Mouse (Mus musculus) heart, embryonic 12.5 days (tissue): Measurements from ENCODE around the gene Zfp541. TPM values are rescaled to one million over a fixed set of nuclear protein-coding genes. Genes with fewer than 3 reads are reported as not detected.

Experiments used
- ATAC-seq: fragments of 200-750 bp; cut with Nextera tagmentation; 2 replicates; pipeline ENCODE4 v1.8.0; 2017; ENCODE audit warnings: moderate TSS enrichment, moderate library complexity; ENCODE audit not compliant: insufficient number of reproducible peaks, low FRiP score
- H3K27ac ChIP-seq: fragments of 300-500 bp; sonication (generic); 2 replicates; pipeline ENCODE4 v1.5.1; 2016; ENCODE audit warnings: mild to moderate bottlenecking, moderate library complexity; ENCODE audit not compliant: poor library complexity, severe bottlenecking
- H3K27me3 ChIP-seq: fragments of 300-500 bp; sonication (generic); replicated peaks from 2 replicates; pipeline ENCODE4 v1.6.1; 2016; ENCODE audit warnings: mild to moderate bottlenecking, moderate library complexity
- H3K36me3 ChIP-seq: fragments of 300-500 bp; sonication (generic); 2 replicates; pipeline ENCODE4 v1.6.1; 2016; ENCODE audit warnings: mild to moderate bottlenecking, moderate library complexity
- H3K4me1 ChIP-seq: fragments of 300-500 bp; sonication (generic); replicated peaks from 2 replicates; pipeline ENCODE4 v1.6.1; 2016; ENCODE audit warnings: mild to moderate bottlenecking
- H3K4me2 ChIP-seq: fragments of 300-500 bp; sonication (generic); 2 replicates; pipeline ENCODE4 v1.6.1; 2016; ENCODE audit warnings: mild to moderate bottlenecking, moderate library complexity
- H3K4me3 ChIP-seq: fragments of 300-500 bp; sonication (generic); 2 replicates; pipeline ENCODE4 v1.5.1; 2016; ENCODE audit warnings: mild to moderate bottlenecking
- H3K9ac ChIP-seq: fragments of 300-500 bp; sonication (generic); 2 replicates; pipeline ENCODE4 v1.6.1; 2016; ENCODE audit warnings: mild to moderate bottlenecking, moderate library complexity
- H3K9me3 ChIP-seq: fragments of 300-500 bp; sonication (generic); replicated peaks from 2 replicates; pipeline ENCODE4 v1.6.1; 2016; ENCODE audit warnings: mild to moderate bottlenecking, moderate library complexity
- WGBS: fragments of 180-500 bp; shearing (Covaris S2); methylation state at CpG from one replicate; pipeline ENCODE4 v1.1.7; 2016; 5-methylcytosine and 5-hydroxymethylcytosine counted together
- polyA plus RNA-seq: library from polyadenylated mRNA; unstranded; fragments of >200 nt; fragmentation: Nextera tagmentation; extraction: Ambion mirVana; gene quantifications from 2 replicates; pipeline ENCODE4 v1.2.1, GENCODE M21; 2016

Gene Zfp541
- polyA plus RNA-seq, 1 experiment from 2014 or later: 0.05 TPM

GRCm38 (mm10) chr7:16054966-16055365 is 6.6 kb upstream of the Zfp541 start:
- Histone ChIP-seq H3K27ac (no peak overlapping the region), H3K4me3 (no peak overlapping the region), H3K9ac (no peak overlapping the region), H3K9me3 (no peaks in the 10 kb centered on the region), H3K36me3 (no peaks in the 10 kb centered on the region), H3K4me1 (peaks cover 11% of the 10 kb centered on the region), H3K27me3 (peaks cover 15% of the 10 kb centered on the region), H3K4me2 (no peak overlapping the region)
- WGBS: 60% methylated on average over 4 of the region's 4 CpGs
- no peak for ATAC-seq

- no peak for ATAC-seq
- H3K9me3 ChIP-seq: no peaks in the 10 kb centered on the region
- no peak overlapping the region for H3K27ac ChIP-seq
- H3K4me1 ChIP-seq: peaks cover 7% of the 10 kb centered on the region
- no peak overlapping the region for H3K9ac ChIP-seq
- no peaks in the 10 kb centered on the region for H3K36me3 ChIP-seq
- H3K4me3 ChIP-seq: no peak overlapping the region
- WGBS: 86% methylated on average over 6 of the region's 6 CpGs
- H3K4me2 ChIP-seq: no peak overlapping the region
- H3K27me3 ChIP-seq: peaks cover 20% of the 10 kb centered on the region
Observed at GRCm38 (mm10) chr7:16055665-16056064, 5.9 kb upstream of the Zfp541 start.

GRCm38 (mm10) chr7:16056459-16057135 is 5.0 kb upstream of the Zfp541 start:
- Histone ChIP-seq H3K9me3 (peaks cover 6% of the 10 kb centered on the region; the same call in 1 of the 2 replicates), H3K27ac (no peak overlapping the region), H3K4me1 (peaks cover 9% of the 10 kb centered on the region), H3K4me2 (no peak overlapping the region), H3K27me3 (peaks cover 29% of the 10 kb centered on the region), H3K4me3 (no peak overlapping the region), H3K9ac (no peak overlapping the region), H3K36me3 (no peaks in the 10 kb centered on the region)
- no peak for ATAC-seq
- WGBS: 29% methylated on average over 5 of the region's 5 CpGs

- 49% methylated on average over 2 of the region's 2 CpGs for WGBS
- Histone ChIP-seq H3K9me3 (peaks cover 11% of the 10 kb centered on the region), H3K4me2 (no peak overlapping the region), H3K4me3 (no peak overlapping the region), H3K36me3 (no peaks in the 10 kb centered on the region), H3K9ac (no peak overlapping the region), H3K27me3 (peaks cover 34% of the 10 kb centered on the region), H3K4me1 (peaks cover 5% of the 10 kb centered on the region), H3K27ac (no peak overlapping the region)
- no peak for ATAC-seq
Observed at GRCm38 (mm10) chr7:16057136-16057534, 4.5 kb upstream of the Zfp541 start.

GRCm38 (mm10) chr7:16062099-16062420 is 446 bp downstream of the Zfp541 start:
- Histone ChIP-seq H3K27ac (no peak overlapping the region), H3K4me1 (peaks cover 4% of the 10 kb centered on the region), H3K27me3 (peaks cover 51% of the 10 kb centered on the region), H3K9ac (no peak overlapping the region), H3K4me2 (no peak overlapping the region), H3K36me3 (no peaks in the 10 kb centered on the region), H3K4me3 (0 out of 2 replicates have a peak overlapping the region, but pooled peaks have one; percentile 29), H3K9me3 (peaks cover 11% of the 10 kb centered on the region)
- ATAC-seq: no peak
- WGBS: 57% methylated on average over 15 of the region's 15 CpGs

- Histone ChIP-seq H3K4me1 (peaks cover 4% of the 10 kb centered on the region), H3K27me3 (peaks cover 49% of the 10 kb centered on the region), H3K27ac (no peak overlapping the region), H3K4me2 (no peak overlapping the region), H3K9me3 (peaks cover 11% of the 10 kb centered on the region), H3K9ac (no peak overlapping the region), H3K4me3 (no peak overlapping the region), H3K36me3 (no peaks in the 10 kb centered on the region)
- 28% methylated on average over 4 of the region's 4 CpGs for WGBS
- ATAC-seq: no peak
Observed at GRCm38 (mm10) chr7:16063490-16063889, 1.9 kb downstream of the Zfp541 start.

- Histone ChIP-seq H3K9me3 (no peaks in the 10 kb centered on the region), H3K9ac (no peak overlapping the region), H3K4me3 (no peak overlapping the region), H3K4me2 (no peak overlapping the region), H3K27me3 (no peaks in the 10 kb centered on the region), H3K36me3 (no peaks in the 10 kb centered on the region), H3K27ac (no peak overlapping the region), H3K4me1 (no peaks in the 10 kb centered on the region)
- ATAC-seq: no peak
Observed at GRCm38 (mm10) chr7:16070846-16071245, 9.2 kb downstream of the Zfp541 start.

- Histone ChIP-seq H3K9ac (no peak overlapping the region), H3K27me3 (no peaks in the 10 kb centered on the region; the same call in 1 of the 2 replicates), H3K36me3 (no peaks in the 10 kb centered on the region), H3K4me2 (no peak overlapping the region), H3K9me3 (no peaks in the 10 kb centered on the region), H3K4me3 (no peak overlapping the region), H3K27ac (no peak overlapping the region), H3K4me1 (no peaks in the 10 kb centered on the region)
- WGBS: 68% methylated on average over 6 of the region's 6 CpGs
- no peak for ATAC-seq
Observed at GRCm38 (mm10) chr7:16071906-16072305, 10.3 kb downstream of the Zfp541 start.

GRCm38 (mm10) chr7:16079947-16080346 is 18.3 kb downstream of the Zfp541 start:
- no peak overlapping the region for H3K9ac ChIP-seq
- no peaks in the 10 kb centered on the region for H3K36me3 ChIP-seq
- no peak for ATAC-seq
- H3K4me1 ChIP-seq: peaks cover 6% of the 10 kb centered on the region
- H3K27ac ChIP-seq: no peak overlapping the region
- no peak overlapping the region for H3K4me3 ChIP-seq
- 66% methylated on average over 1 of the region's 1 CpGs for WGBS
- no peak overlapping the region for H3K4me2 ChIP-seq
- no peaks in the 10 kb centered on the region for H3K9me3 ChIP-seq
- H3K27me3 ChIP-seq: peaks cover 12% of the 10 kb centered on the region

GRCm38 (mm10) chr7:16080581-16080980 is 19.0 kb downstream of the Zfp541 start:
- Histone ChIP-seq H3K4me2 (no peak overlapping the region), H3K9me3 (no peaks in the 10 kb centered on the region), H3K27me3 (peaks cover 12% of the 10 kb centered on the region), H3K4me3 (no peak overlapping the region), H3K9ac (no peak overlapping the region), H3K4me1 (peaks cover 6% of the 10 kb centered on the region), H3K36me3 (no peaks in the 10 kb centered on the region), H3K27ac (no peak overlapping the region)
- WGBS: 66% methylated on average over 4 of the region's 4 CpGs
- ATAC-seq: no peak

- Histone ChIP-seq H3K4me3 (no peak overlapping the region), H3K4me1 (peaks cover 6% of the 10 kb centered on the region), H3K9me3 (no peaks in the 10 kb centered on the region), H3K36me3 (no peaks in the 10 kb centered on the region), H3K4me2 (no peak overlapping the region), H3K9ac (0 out of 2 replicates have a peak overlapping the region, but pooled peaks have one; percentile 42), H3K27me3 (peaks cover 16% of the 10 kb centered on the region), H3K27ac (no peak overlapping the region)
- ATAC-seq: no peak
- 58% methylated on average over 4 of the region's 4 CpGs for WGBS
Observed at GRCm38 (mm10) chr7:16083361-16083760, 21.7 kb downstream of the Zfp541 start.

GRCm38 (mm10) chr7:16087587-16087986 is 26.0 kb downstream of the Zfp541 start:
- Histone ChIP-seq H3K9me3 (no peaks in the 10 kb centered on the region), H3K4me3 (no peak overlapping the region), H3K4me2 (no peak overlapping the region), H3K36me3 (no peaks in the 10 kb centered on the region), H3K27ac (no peak overlapping the region), H3K4me1 (peaks cover 6% of the 10 kb centered on the region), H3K27me3 (peaks cover 21% of the 10 kb centered on the region; the same call in 1 of the 2 replicates), H3K9ac (no peak overlapping the region)
- 70% methylated on average over 2 of the region's 2 CpGs for WGBS
- no peak for ATAC-seq
